Mouse (Mus musculus) hindbrain, embryonic 16.5 days (tissue): ENCODE measurements around the gene Dclk2. TPM values are rescaled to one million over a fixed set of nuclear protein-coding genes. Genes with fewer than 3 reads are reported as not detected.
A peak's percentile ranks its signal among the peaks of the same experiment; 100 is the strongest.

Experiments used
- ATAC-seq: fragments of 200-750 bp; cut with Nextera tagmentation; 2 replicates; pipeline ENCODE4 v1.8.0; 2017; ENCODE audit warnings: moderate TSS enrichment, moderate library complexity
- H3K27ac ChIP-seq: fragments of 300-500 bp; sonication (generic); 2 replicates; pipeline ENCODE4 v1.5.1; 2014; ENCODE audit warnings: low read depth, mild to moderate bottlenecking, control low read depth, low read length, moderate library complexity
- H3K27me3 ChIP-seq: fragments of 300-500 bp; sonication (generic); replicated peaks from 2 replicates; pipeline ENCODE4 v1.6.1; 2014; ENCODE audit warnings: low read length; ENCODE audit not compliant: control insufficient read depth, insufficient read depth
- H3K36me3 ChIP-seq: fragments of 300-500 bp; sonication (generic); 2 replicates; pipeline ENCODE4 v1.6.1; 2014; ENCODE audit warnings: mild to moderate bottlenecking, low read length, moderate library complexity, mixed read lengths; ENCODE audit not compliant: control insufficient read depth, insufficient read depth
- H3K4me1 ChIP-seq: fragments of 300-500 bp; sonication (generic); 2 replicates; pipeline ENCODE4 v1.6.1; 2014; ENCODE audit warnings: low read depth, low read length; ENCODE audit not compliant: control insufficient read depth, insufficient read depth
- H3K4me2 ChIP-seq: fragments of 300-500 bp; sonication (generic); 2 replicates; pipeline ENCODE4 v1.6.1; 2014; ENCODE audit warnings: mild to moderate bottlenecking, low read length, control low read depth, moderate library complexity
- H3K4me3 ChIP-seq: fragments of 300-500 bp; sonication (generic); 2 replicates; pipeline ENCODE4 v1.5.1; 2014; ENCODE audit warnings: mild to moderate bottlenecking, low read length, control low read depth, moderate library complexity
- H3K9ac ChIP-seq: fragments of 300-500 bp; sonication (generic); 2 replicates; pipeline ENCODE4 v1.6.1; 2014; ENCODE audit warnings: low read depth, mild to moderate bottlenecking, control low read depth, low read length, moderate library complexity
- H3K9me3 ChIP-seq: fragments of 300-500 bp; sonication (generic); 2 replicates; pipeline ENCODE4 v1.6.1; 2014; ENCODE audit warnings: mild to moderate bottlenecking, low read length, moderate library complexity; ENCODE audit not compliant: control insufficient read depth
- WGBS: fragments of 180-500 bp; shearing (Covaris S2); extraction: QIAGEN DNeasy Blood & Tissue Kit; methylation state at CpG from one replicate; pipeline ENCODE4 v1.1.7; 2014; 5-methylcytosine and 5-hydroxymethylcytosine counted together
- polyA plus RNA-seq: library from polyadenylated mRNA; unstranded; fragments of >200 nt; fragmentation: Nextera tagmentation; extraction: Ambion mirVana; gene quantifications from 2 replicates; pipeline ENCODE4 v1.2.1, GENCODE M21; 2015

Dclk2 gene
- polyA plus RNA-seq: 74.9 and 84.2 TPM in 2 replicates

GRCm38 (mm10) chr3:86920343-86921083 lies at the start of gene Dclk2:
Dclk2 (minus strand) TSS chr3:86920852.
- peak; percentile 89 for ATAC-seq
- H3K4me3 ChIP-seq: peak within 1 kb of the TSS; percentile 67
- peaks cover 30% of the 10 kb centered on the region for H3K4me1 ChIP-seq
- H3K9ac ChIP-seq: peak within 1 kb of the TSS; percentile 98
- no peaks in the 10 kb centered on the region for H3K9me3 ChIP-seq
- peak within 1 kb of the TSS; percentile 98 for H3K27ac ChIP-seq
- H3K4me2 ChIP-seq: peak within 1 kb of the TSS; percentile 71
- H3K27me3 ChIP-seq: no peaks in the 10 kb centered on the region
- H3K36me3 ChIP-seq: no peaks in the 10 kb centered on the region
- under 1% methylated on average over 53 of the region's 91 CpGs for WGBS

DNA sequence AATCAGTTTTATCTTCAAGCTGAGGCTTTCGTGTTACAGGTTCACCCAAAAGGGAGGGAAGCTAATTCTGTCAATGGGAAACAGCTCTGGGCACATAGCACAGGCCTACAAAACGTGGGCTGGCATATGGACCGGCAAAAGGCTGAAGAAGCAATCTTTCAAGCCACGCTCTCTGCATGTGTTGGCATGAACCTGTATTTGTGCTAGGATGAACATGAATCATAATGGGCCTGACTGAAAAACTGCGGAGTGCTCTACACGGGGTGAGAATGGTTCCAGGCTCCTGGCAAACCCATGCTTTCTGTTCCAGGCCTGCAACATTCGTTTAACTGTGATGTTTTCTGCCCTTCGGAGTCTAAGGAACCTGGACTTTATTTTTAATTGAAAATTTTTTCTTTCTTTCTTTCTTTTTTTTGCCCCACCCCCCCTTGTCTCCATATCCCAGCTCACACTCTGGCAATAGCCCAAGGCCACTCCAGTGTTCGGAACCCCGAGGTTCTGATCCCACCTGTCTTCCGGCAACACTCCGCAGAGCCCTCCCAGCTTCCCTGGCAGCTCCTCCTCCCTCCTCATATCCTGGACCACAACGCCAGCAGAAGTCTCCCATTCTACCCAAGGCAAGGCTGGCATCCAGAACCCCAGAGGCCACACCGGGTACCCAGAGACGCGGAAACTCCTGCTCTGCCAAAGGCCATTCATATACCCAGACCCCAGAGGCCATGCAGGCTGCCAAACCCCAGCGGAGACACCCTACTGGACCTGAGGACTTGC lies 42.2 kb upstream of the Dclk2 start:
- Histone ChIP-seq H3K4me3 (no peak overlapping the region), H3K9me3 (no peaks in the 10 kb centered on the region), H3K4me1 (no peaks in the 10 kb centered on the region), H3K9ac (no peak overlapping the region), H3K27ac (no peak overlapping the region), H3K27me3 (no peaks in the 10 kb centered on the region), H3K36me3 (no peaks in the 10 kb centered on the region), H3K4me2 (no peak overlapping the region)
- no peak for ATAC-seq
- 77% methylated on average over 17 of the region's 17 CpGs for WGBS

DNA sequence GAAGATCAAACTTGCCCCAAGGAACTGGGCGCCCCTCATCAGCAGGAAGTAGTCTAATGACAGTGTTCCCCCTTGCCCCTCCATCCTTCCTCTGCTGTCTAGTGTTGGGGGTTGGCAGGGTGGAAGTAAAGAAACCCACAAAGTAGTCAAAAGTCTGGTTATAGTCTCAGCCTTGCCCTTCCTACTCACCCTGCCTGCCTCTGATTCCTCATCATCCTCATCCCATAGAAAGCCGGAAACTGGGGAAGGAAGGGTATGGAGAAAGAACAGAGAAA lies 40.7 kb upstream of the Dclk2 start:
- Histone ChIP-seq H3K4me3 (no peak overlapping the region), H3K9me3 (no peaks in the 10 kb centered on the region), H3K4me1 (no peaks in the 10 kb centered on the region), H3K27me3 (no peaks in the 10 kb centered on the region), H3K9ac (no peak overlapping the region), H3K27ac (no peak overlapping the region), H3K36me3 (no peaks in the 10 kb centered on the region), H3K4me2 (no peak overlapping the region)
- no peak for ATAC-seq
- 95% methylated on average over 2 of the region's 2 CpGs for WGBS

- Histone ChIP-seq H3K4me2 (no peak overlapping the region), H3K27ac (no peak overlapping the region), H3K9ac (no peak overlapping the region), H3K4me1 (no peaks in the 10 kb centered on the region), H3K9me3 (no peaks in the 10 kb centered on the region), H3K27me3 (no peaks in the 10 kb centered on the region), H3K36me3 (no peaks in the 10 kb centered on the region), H3K4me3 (no peak overlapping the region)
- ATAC-seq: no peak
- WGBS: 91% methylated on average over 17 of the region's 17 CpGs
These were observed 40.2 kb upstream of the Dclk2 start for GRCm38 (mm10) chr3:86960656-86961394.

GRCm38 (mm10) chr3:86959088-86959487 lies 38.4 kb upstream of the Dclk2 start:
- no peak for ATAC-seq
- no peak overlapping the region for H3K27ac ChIP-seq
- H3K4me1 ChIP-seq: no peaks in the 10 kb centered on the region
- H3K4me3 ChIP-seq: no peak overlapping the region
- H3K9me3 ChIP-seq: no peaks in the 10 kb centered on the region
- H3K27me3 ChIP-seq: no peaks in the 10 kb centered on the region
- 91% methylated on average over 7 of the region's 7 CpGs for WGBS
- no peak overlapping the region for H3K4me2 ChIP-seq
- no peak overlapping the region for H3K9ac ChIP-seq
- H3K36me3 ChIP-seq: no peaks in the 10 kb centered on the region

DNA sequence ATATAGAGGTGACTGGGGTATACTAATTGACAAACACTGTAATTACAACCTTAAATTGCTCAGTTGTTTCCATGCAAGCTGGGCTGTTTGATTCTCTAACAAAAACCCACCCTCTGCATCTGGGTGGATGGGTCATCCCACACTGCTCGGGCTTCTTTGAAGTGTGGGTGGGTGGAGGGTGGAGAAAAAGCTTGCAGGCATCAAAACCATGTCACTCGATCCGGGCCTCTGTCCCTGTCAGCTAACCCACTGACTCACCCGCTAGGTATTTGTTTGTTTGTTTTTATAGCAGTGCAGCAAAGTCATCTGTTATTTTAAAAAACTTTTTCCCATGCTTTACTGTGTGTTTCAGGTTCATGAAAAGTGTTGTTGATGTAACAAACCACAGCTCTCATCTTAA lies 34.7 kb upstream of the Dclk2 start:
- Histone ChIP-seq H3K4me1 (no peaks in the 10 kb centered on the region), H3K27me3 (no peaks in the 10 kb centered on the region), H3K36me3 (no peaks in the 10 kb centered on the region), H3K9me3 (peaks cover 2% of the 10 kb centered on the region; the same call in 1 of the 2 replicates), H3K27ac (no peak overlapping the region), H3K4me2 (no peak overlapping the region), H3K4me3 (no peak overlapping the region), H3K9ac (no peak overlapping the region)
- 45% methylated on average over 4 of the region's 4 CpGs for WGBS
- ATAC-seq: no peak

- H3K36me3 ChIP-seq: no peaks in the 10 kb centered on the region
- no peak overlapping the region for H3K4me3 ChIP-seq
- no peak overlapping the region for H3K27ac ChIP-seq
- 84% methylated on average over 1 of the region's 1 CpGs for WGBS
- peaks cover 2% of the 10 kb centered on the region; the same call in 1 of the 2 replicates for H3K9me3 ChIP-seq
- H3K27me3 ChIP-seq: no peaks in the 10 kb centered on the region
- H3K4me1 ChIP-seq: no peaks in the 10 kb centered on the region
- ATAC-seq: no peak
- H3K9ac ChIP-seq: no peak overlapping the region
- H3K4me2 ChIP-seq: no peak overlapping the region
These were observed 33.9 kb upstream of the Dclk2 start for GRCm38 (mm10) chr3:86954521-86954920.

DNA sequence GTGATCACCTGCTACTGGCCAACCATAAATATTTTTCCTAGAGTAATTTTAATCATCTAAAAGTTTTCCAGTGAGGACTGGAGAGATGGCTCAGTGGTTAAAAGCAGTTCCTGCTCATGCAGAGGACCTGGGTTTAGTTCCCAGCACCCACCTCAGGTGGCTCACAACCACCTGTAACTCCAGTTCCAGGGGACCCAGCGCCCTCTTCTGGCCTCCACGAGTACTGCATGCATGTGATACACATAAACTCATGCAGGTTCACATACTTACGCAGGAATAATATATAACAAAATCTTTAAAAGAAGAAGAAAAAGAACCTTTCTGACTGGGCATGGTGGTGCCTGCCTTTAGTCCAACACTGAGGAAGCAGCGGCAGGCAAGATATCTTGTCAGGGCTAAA lies 33.2 kb upstream of the Dclk2 start:
- Histone ChIP-seq H3K4me3 (no peak overlapping the region), H3K4me2 (no peak overlapping the region), H3K27me3 (no peaks in the 10 kb centered on the region), H3K9me3 (peaks cover 2% of the 10 kb centered on the region; the same call in 1 of the 2 replicates), H3K27ac (no peak overlapping the region), H3K36me3 (no peaks in the 10 kb centered on the region), H3K4me1 (no peaks in the 10 kb centered on the region), H3K9ac (no peak overlapping the region)
- ATAC-seq: no peak
- 86% methylated on average over 4 of the region's 4 CpGs for WGBS

DNA sequence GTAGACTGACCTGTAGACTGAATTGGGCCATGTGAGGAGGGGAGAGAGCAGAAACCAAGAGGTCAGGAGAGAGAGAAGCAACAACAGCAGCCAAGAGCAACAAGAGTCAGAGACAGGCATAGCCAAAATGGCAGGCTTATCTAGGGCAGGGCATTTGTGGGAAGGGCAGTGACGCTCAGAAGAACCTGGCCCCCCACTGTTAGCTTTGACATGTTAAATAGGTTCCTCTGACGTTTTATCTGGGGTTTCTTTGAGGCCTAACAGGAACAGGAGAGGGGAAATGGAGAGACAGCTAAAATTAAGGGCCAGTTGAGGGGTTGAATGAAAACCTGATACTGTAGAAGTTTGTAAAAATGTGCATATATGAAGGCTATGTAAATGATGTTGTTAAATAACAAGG lies 30.0 kb upstream of the Dclk2 start:
- no peaks in the 10 kb centered on the region for H3K27me3 ChIP-seq
- no peak for ATAC-seq
- H3K9me3 ChIP-seq: peaks cover 2% of the 10 kb centered on the region; the same call in 1 of the 2 replicates
- no peak overlapping the region for H3K9ac ChIP-seq
- H3K36me3 ChIP-seq: no peaks in the 10 kb centered on the region
- no peaks in the 10 kb centered on the region for H3K4me1 ChIP-seq
- H3K4me2 ChIP-seq: no peak overlapping the region
- 24% methylated on average over 2 of the region's 2 CpGs for WGBS
- H3K27ac ChIP-seq: no peak overlapping the region
- H3K4me3 ChIP-seq: no peak overlapping the region
